Mouse (Mus musculus): Measurements from ENCODE around the gene Wnk2. TPM values are rescaled to one million over a fixed set of nuclear protein-coding genes. Genes with fewer than 3 reads are reported as not detected.

Wnk2 gene
- polyA plus RNA-seq, 1 experiment from 2014 or later: 0.14 TPM

- no peak overlapping the region for H3K27ac ChIP-seq
- H3K4me2 ChIP-seq: no peak overlapping the region
- WGBS (ENCODE audit: insufficient replicate concordance): 64% methylated on average over 2 of the region's 2 CpGs
- H3K27me3 ChIP-seq (replicated peaks): no peaks in the 10 kb centered on the region
- no peak for ATAC-seq
- H3K36me3 ChIP-seq: no peaks in the 10 kb centered on the region
- H3K9me3 ChIP-seq (replicated peaks): no peaks in the 10 kb centered on the region
- H3K9ac ChIP-seq: no peak overlapping the region
- H3K4me1 ChIP-seq: no peaks in the 10 kb centered on the region
- H3K4me3 ChIP-seq: no peak overlapping the region
Observed at GRCm38 (mm10) chr13:48990138-48990537, 157.7 kb downstream of the Wnk2 start.

Other genes with a start within 250 kb of the Wnk2 start
- 19.5 and 20.1 TPM in 2 replicates for gene Fam120a, start 180.0 kb downstream of the Wnk2 start, polyA plus RNA-seq (2016; fragmentation: Nextera tagmentation; extraction: Ambion mirVana)
- 41.5 and 42.6 TPM in 2 replicates for gene Ninj1, start 39.5 kb upstream of the Wnk2 start, polyA plus RNA-seq (2016; fragmentation: Nextera tagmentation; extraction: Ambion mirVana)
- gene Card19, start 68.0 kb upstream of the Wnk2 start, polyA plus RNA-seq (2016; fragmentation: Nextera tagmentation; extraction: Ambion mirVana): 16.5 and 17.0 TPM in 2 replicates
- gene Susd3, start 100.7 kb upstream of the Wnk2 start, polyA plus RNA-seq (2016; fragmentation: Nextera tagmentation; extraction: Ambion mirVana): 2.4 and 2.5 TPM in 2 replicates
- 0.32 and 0.49 TPM in 2 replicates for gene Fgd3, start 172.3 kb upstream of the Wnk2 start, polyA plus RNA-seq (2016; fragmentation: Nextera tagmentation; extraction: Ambion mirVana)
- gene Bicd2, start 193.6 kb upstream of the Wnk2 start, polyA plus RNA-seq (2016; fragmentation: Nextera tagmentation; extraction: Ambion mirVana): 14.7 and 15.2 TPM in 2 replicates

Data from liver, embryonic 12.5 days (tissue).